Mouse (Mus musculus) urinary bladder, postnatal 14 days (tissue): ENCODE results near the gene Nnmt.

Source experiments
- DNase-seq: peaks from one replicate; pipeline ENCODE4 v3.0.0; 2021; ENCODE audit warnings: low spot score

Nnmt gene

GRCm38 (mm10) chr9:48604939-48605598, at the start of gene Nnmt:
Nnmt (minus strand) TSS chr9:48605153.
- DNase-seq: peak; percentile 17

- DNase-seq: no peak
Measured at GRCm38 (mm10) chr9:48654730-48655129, 49.8 kb upstream of the Nnmt start.

GRCm38 (mm10) chr9:48653399-48654070, 48.6 kb upstream of the Nnmt start:
- DNase-seq: no peak

GRCm38 (mm10) chr9:48652026-48652425, 47.1 kb upstream of the Nnmt start:
- DNase-seq: no peak

- no peak for DNase-seq
Measured at GRCm38 (mm10) chr9:48650846-48651245, 45.9 kb upstream of the Nnmt start.

- peak; percentile 6 for DNase-seq
Measured at GRCm38 (mm10) chr9:48649851-48650685, 45.1 kb upstream of the Nnmt start.

- peak; percentile 47 for DNase-seq
Measured at GRCm38 (mm10) chr9:48649098-48649766, 44.3 kb upstream of the Nnmt start.

- DNase-seq: no peak
Measured at GRCm38 (mm10) chr9:48648285-48649097, 43.5 kb upstream of the Nnmt start.

GRCm38 (mm10) chr9:48647648-48648284, 42.8 kb upstream of the Nnmt start:
- DNase-seq: no peak

GRCm38 (mm10) chr9:48646781-48647647, 42.1 kb upstream of the Nnmt start:
- DNase-seq: no peak

GRCm38 (mm10) chr9:48646251-48646650, 41.3 kb upstream of the Nnmt start:
- DNase-seq: peak; percentile 73

GRCm38 (mm10) chr9:48645648-48646126, 40.7 kb upstream of the Nnmt start:
- no peak for DNase-seq

GRCm38 (mm10) chr9:48644926-48645647, 40.1 kb upstream of the Nnmt start:
- no peak for DNase-seq

- DNase-seq: no peak
Measured at GRCm38 (mm10) chr9:48644376-48644775, 39.4 kb upstream of the Nnmt start.

- no peak for DNase-seq
Measured at GRCm38 (mm10) chr9:48641636-48642035, 36.7 kb upstream of the Nnmt start.

GRCm38 (mm10) chr9:48640881-48641280, 35.9 kb upstream of the Nnmt start:
- no peak for DNase-seq

GRCm38 (mm10) chr9:48638176-48638803, 33.3 kb upstream of the Nnmt start:
- no peak for DNase-seq

GRCm38 (mm10) chr9:48637161-48637560, 32.2 kb upstream of the Nnmt start:
- no peak for DNase-seq
